Mouse (Mus musculus) lung, postnatal 0 days (tissue): ENCODE results near the gene Mag.

Experiments used
- CTCF ChIP-seq: IDR thresholded peaks from 2 replicates; pipeline ENCODE4 v1.5.1; 2016; ENCODE audit warnings: antibody characterized with exemption, mild to moderate bottlenecking
- EP300 ChIP-seq: IDR thresholded peaks from 2 replicates; pipeline ENCODE4 v1.6.1; 2016; ENCODE audit warnings: antibody characterized with exemption, mild to moderate bottlenecking, control low read depth

DNA sequence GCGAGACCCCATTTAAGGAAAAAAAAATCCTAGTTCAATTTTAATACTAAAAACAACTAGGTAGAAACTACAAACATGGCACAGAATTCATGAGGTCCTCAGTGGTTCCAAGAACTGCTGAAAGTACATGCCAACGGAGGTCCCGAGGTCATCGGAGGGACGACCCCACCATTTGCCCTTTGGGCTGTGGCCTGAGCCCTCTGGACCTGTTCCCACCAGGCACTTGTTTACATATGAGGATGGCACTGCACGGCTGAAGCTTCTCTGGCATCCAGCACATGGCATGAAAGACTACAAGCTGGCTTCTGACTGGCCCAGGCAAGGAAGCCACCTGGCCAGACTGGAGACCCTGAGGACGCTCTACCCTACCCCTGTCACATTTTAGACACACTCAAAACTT is 49.7 kb upstream of the Mag start:
- TF ChIP-seq CTCF (no peak), EP300 (no peak)
